Mouse (Mus musculus): ENCODE data around the gene B4gat1.
"Not testable (repeated sequence)": the region's sequence is repeated elsewhere in the genome, so short reads cannot be mapped to it uniquely, and the experiment has no call there.

Gene B4gat1

DNA sequence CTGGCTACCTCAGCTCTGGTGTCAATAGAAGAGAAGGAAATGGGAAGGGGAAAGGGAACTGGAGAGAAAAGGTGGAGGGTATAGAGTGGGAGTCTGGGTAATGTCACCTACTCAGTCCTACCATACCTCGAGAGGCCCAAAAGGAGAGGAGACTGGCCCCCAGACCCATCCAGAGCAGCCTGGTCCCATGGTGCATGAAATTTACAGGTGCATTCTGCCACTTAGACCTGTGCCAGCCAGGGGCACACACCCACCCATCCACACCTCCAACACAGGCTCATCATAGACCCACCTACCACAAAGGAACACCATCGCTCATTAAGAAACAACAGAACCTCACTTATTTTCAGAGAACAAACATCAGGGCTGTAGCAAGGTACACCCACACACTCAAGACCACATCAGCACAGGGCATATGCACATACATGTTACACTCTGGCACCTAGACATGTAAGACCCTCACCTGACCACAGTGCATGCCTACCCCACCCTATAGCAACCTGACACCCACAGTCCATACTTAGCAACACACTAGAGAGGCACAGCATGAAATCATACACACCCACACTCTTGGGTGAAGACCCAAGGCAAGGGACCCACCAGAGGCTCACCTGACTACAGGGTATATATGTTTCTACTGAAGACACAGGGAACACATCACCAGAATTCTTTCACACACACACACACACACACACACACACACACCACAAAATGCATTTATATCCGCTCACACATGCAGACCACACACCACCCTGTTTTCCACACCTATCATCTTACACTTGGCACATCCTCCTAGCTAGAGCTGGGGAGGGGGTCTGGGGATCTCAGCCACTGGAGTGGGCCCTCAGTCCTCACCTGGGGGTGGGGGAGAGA, 45.6 kb downstream of the B4gat1 start:
- DNase-seq (ENCODE audit: low read depth, low spot score) = no peak

DNA sequence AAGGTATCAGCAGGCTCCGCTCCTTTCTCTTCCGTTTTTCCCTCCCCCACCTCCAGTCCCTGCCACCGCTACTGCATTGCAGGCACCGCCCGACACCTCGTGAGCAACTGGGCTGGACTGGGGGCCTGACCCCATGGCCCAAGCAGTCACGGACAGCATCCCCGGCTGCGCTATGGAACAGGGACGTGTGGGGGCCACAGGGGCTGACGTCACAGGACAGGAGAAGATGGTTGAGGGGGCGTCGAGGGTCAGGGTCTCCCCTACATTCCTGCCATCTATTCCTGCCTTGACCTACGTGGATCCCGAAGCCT, 46.2 kb downstream of the B4gat1 start:
- DNase-seq (ENCODE audit: low read depth, low spot score) = no peak

DNA sequence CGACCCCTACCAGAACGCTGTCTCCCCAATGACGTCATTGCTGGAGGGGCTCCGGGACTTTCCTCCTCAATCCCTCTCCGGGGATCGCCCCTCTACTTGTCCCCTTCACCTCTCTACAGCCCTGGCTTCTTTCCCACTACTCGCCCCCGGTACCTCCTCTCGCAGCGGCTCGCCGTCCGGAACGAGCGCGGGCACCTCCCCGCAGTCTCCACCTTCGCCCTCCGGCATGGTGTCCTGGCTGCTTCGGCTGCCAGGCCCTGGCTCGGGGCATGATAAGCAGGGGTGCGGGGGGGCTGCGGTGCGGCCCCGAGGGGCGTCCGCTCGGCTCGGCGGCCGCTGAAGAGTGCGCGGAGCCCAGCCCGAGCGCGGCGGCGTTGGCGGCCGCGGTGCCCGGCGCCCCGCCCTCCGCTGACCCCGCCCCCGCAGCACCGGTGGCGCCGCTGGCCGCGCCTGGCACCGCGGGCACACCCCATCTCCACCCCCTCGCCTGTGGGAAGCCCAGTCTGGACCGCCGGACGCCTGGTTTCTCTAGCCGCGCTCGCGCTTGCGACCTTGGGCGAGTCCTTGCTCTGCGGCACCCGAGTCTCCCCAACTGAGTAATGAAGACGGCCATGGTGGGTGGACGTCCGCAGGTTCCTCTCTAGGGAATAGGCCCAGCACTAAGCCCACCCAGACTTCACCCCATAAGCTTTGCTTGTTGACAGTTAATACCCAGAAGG, 46.7 kb downstream of the B4gat1 start, which contains the start of gene Tmem151a:
Gene Tmem151a, minus strand, starts transcription at position 387 of the 719 bp plus-strand sequence.
- DNase-seq (ENCODE audit: low read depth, low spot score) = no peak

DNA sequence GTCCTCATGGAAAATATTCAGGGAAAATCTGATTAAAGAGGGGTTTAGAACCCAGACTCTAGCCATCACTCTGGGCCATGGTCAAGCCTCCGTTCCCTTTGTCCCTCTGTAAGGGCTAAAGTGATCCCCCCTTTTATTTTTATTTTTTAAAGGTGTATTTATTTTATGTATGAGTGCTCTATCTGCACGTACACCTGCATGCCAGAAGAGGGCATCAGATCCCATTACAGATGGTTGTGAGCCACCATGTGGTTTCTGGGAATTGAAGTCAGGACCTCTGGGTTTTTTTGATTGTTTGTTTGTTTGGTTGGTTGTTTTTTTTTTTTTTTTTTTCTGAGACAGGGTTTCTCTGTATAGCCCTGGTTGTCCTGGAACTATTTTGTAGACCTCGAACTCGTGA, 47.9 kb downstream of the B4gat1 start:
- not testable (repeated sequence) for DNase-seq (ENCODE audit: low read depth, low spot score)

DNA sequence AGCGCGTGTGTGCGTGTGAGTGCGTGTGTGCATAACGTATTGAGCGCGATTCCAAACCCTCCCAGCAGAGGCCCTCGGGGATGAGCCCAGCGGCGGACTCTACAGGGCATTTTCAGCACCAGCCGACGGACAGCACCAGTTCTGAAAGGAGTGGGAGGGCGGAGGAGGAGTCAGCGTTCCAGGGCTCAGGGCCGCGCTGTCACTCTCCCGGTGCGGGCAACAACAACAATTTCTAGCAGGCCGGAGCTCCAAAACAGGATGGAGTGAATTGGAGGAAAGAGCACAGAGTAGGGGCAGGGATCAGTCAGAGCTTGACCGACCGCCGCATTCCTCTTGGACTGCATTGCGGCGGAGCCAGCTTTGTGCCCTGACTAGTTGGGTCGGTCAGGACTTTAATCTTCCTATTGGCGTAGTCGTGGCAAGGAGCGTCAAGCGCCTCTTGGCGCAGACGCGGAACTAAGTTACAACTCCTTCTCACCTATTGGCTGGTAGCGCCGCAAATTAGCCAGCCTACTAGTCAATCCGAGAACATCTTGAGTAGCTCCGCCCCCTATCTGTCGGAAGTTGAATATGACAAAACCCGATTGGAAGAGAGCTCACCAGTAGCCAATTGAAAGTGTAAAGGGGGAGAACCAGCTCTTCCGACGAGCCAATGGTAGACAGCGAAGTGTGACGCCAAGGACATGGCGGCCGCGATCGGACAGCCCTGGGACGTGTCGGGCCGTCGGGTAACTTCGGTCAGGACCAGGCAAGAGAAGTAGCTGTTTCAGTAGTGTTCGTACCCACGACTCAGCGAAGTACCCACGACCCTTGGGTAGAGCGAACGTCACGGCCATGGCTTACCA, 49.5 kb downstream of the B4gat1 start, which contains the start of gene Yif1a:
Gene Yif1a, plus strand, starts transcription at position 655 of the 845 bp plus-strand sequence.
- peak; percentile 97 for DNase-seq (ENCODE audit: low read depth, low spot score)

DNA sequence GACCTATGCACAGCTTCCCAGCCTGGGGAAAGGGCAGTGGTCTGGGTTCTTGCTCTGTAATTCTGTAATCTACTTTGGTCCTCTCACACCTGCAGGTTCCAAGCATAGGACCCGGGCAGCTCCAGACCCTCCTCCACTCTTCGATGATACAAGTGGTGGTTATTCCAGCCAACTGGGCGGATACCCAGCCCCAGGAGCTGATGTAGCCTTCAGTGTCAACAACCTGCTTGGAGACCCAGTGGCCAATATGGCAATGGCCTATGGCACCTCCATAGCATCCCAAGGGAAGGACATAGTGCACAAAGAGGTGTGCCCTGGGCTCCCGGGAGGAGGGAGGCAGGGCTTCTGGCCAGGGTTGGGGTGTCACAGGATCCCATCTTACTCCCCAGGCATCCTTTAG, 50.7 kb downstream of the B4gat1 start:
- no peak for DNase-seq (ENCODE audit: low read depth, low spot score)

Data from skeletal muscle tissue, adult 2 months (tissue).